Mouse (Mus musculus) forebrain, postnatal 0 days (tissue): ENCODE results near the gene Lama5. TPM values are rescaled to one million over a fixed set of nuclear protein-coding genes. Genes with fewer than 3 reads are reported as not detected.
A peak's percentile ranks its signal among the peaks of the same experiment; 100 is the strongest.

Experiments used
- ATAC-seq: fragments of 200-750 bp; cut with Nextera tagmentation; 2 replicates; pipeline ENCODE4 v1.8.0; 2017; ENCODE audit warnings: mild to moderate bottlenecking, moderate library complexity
- DNase-seq: peaks from one replicate; pipeline ENCODE4 v3.0.0-alpha.2; 2015
- H3K27ac ChIP-seq: fragments of 300-500 bp; sonication (generic); 2 replicates; pipeline ENCODE4 v1.5.1; 2014; ENCODE audit warnings: low read depth, mild to moderate bottlenecking, antibody characterized with exemption, low read length, moderate library complexity, mixed read lengths
- H3K27me3 ChIP-seq: fragments of 300-500 bp; sonication (generic); 2 replicates; pipeline ENCODE4 v1.6.1; 2014; ENCODE audit warnings: mild to moderate bottlenecking, low read length, mixed read lengths; ENCODE audit not compliant: insufficient read depth
- H3K36me3 ChIP-seq: fragments of 300-500 bp; sonication (generic); 2 replicates; pipeline ENCODE4 v1.6.1; 2014; ENCODE audit warnings: mild to moderate bottlenecking, moderate library complexity; ENCODE audit not compliant: insufficient read depth
- H3K4me1 ChIP-seq: fragments of 300-500 bp; sonication (generic); 2 replicates; pipeline ENCODE4 v1.6.1; 2014; ENCODE audit warnings: antibody characterized with exemption; ENCODE audit not compliant: insufficient read depth
- H3K4me2 ChIP-seq: fragments of 300-500 bp; sonication (generic); 2 replicates; pipeline ENCODE4 v1.6.1; 2014; ENCODE audit warnings: low read depth, mild to moderate bottlenecking, moderate library complexity
- H3K4me3 ChIP-seq: fragments of 300-500 bp; sonication (generic); 2 replicates; pipeline ENCODE4 v1.5.1; 2014; ENCODE audit warnings: low read depth, low read length, mixed read lengths
- H3K9ac ChIP-seq: fragments of 300-500 bp; sonication (generic); 2 replicates; pipeline ENCODE4 v1.6.1; 2014; ENCODE audit warnings: mild to moderate bottlenecking
- H3K9me3 ChIP-seq: fragments of 300-500 bp; sonication (generic); 2 replicates; pipeline ENCODE4 v1.6.1; 2016; ENCODE audit warnings: low read length
- CTCF ChIP-seq: sonication (generic); IDR thresholded peaks from 2 replicates; pipeline ENCODE4 v1.5.1; 2016; ENCODE audit warnings: antibody characterized with exemption, control low read depth, low read depth
- WGBS: fragments of 180-500 bp; shearing (Covaris S2); extraction: QIAGEN DNeasy Blood & Tissue Kit; methylation state at CpG from one replicate; pipeline ENCODE4 v1.1.7; 2014; 5-methylcytosine and 5-hydroxymethylcytosine counted together
- polyA plus RNA-seq: library from polyadenylated mRNA; unstranded; fragments of >200 nt; fragmentation: Nextera tagmentation; extraction: Ambion mirVana; gene quantifications from 2 replicates; pipeline ENCODE4 v1.2.1, GENCODE M21; 2015
- total RNA-seq: library from RNA; depleted of rRNA; stranded (reverse); fragments of >200 nt; gene quantifications from 2 replicates; pipeline ENCODE4 v1.2.3, GENCODE M21; 2014

Gene Lama5
- total and polyA plus RNA-seq, 2 experiments from 2014 or later: 1.4 to 8.9 TPM

DNA sequence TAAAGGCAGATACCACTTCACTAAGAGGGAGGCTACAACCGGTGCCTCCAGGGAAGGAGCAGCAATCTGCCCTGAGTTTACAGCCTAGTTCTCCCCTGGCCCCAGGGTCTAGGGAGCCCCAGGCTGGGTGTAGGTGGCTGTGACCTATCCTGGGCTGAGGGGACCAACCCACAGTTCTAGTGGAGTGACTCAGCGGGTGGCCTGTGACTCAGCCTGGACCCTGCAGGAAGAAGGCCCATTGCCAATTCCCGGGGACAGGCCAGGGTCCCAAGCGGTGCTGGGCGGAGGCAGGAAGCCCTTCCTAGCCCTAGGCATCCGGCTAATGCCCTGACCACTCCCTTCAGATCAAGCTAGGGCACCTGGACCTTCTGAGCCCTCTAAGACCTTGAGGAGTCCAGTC, 9.7 kb downstream of the Lama5 start:
- Histone ChIP-seq H3K9ac (no peak overlapping the region), H3K4me1 (no peaks in the 10 kb centered on the region; the same call in 1 of the 2 replicates), H3K27me3 (no peaks in the 10 kb centered on the region), H3K9me3 (0 out of 2 replicates have a peak, but pooled peaks cover 3% of the 10 kb centered on the region), H3K27ac (no peak overlapping the region), H3K4me3 (no peak overlapping the region), H3K36me3 (no peaks in the 10 kb centered on the region), H3K4me2 (no peak overlapping the region)
- no peak for TF ChIP-seq CTCF
- 84% methylated on average over 6 of the region's 6 CpGs for WGBS
- ATAC-seq (no peak), DNase-seq (no peak)

DNA sequence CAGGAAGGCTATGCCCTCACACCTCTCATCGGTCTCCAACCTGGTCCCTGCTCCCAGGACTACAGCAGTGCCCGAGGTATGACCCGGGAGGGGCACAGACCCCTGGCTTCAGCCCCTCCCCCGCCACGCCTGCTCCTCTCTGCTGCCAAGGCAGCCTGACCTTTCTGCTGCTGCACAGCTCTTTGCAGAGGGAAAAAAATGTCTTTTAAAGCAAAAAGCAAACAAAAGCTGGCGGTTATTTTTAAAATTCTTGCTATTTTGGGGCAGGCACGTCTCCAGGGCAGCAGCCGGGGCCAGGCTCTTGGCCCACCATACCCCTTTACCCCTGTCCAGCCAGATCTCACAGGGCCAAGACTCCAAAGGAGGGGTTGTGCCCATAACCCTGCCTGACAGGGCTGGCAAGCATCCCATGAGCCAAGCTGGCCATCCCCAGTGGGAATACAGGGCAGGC, 10.6 kb downstream of the Lama5 start:
- no peak overlapping the region for H3K4me2 ChIP-seq
- H3K9ac ChIP-seq: no peak overlapping the region
- no peak overlapping the region; the same call in 1 of the 2 replicates for H3K27ac ChIP-seq
- no peak for DNase-seq
- peak; percentile 26; the same call in 1 of the 2 replicates for ATAC-seq
- H3K36me3 ChIP-seq: no peaks in the 10 kb centered on the region
- no peak for TF ChIP-seq CTCF
- 61% methylated on average over 8 of the region's 8 CpGs for WGBS
- H3K4me1 ChIP-seq: no peaks in the 10 kb centered on the region; the same call in 1 of the 2 replicates
- no peaks in the 10 kb centered on the region for H3K27me3 ChIP-seq
- H3K4me3 ChIP-seq: no peak overlapping the region
- H3K9me3 ChIP-seq: 0 out of 2 replicates have a peak, but pooled peaks cover 3% of the 10 kb centered on the region

- H3K4me3 ChIP-seq: no peak overlapping the region
- DNase-seq (no peak), ATAC-seq (peak; percentile 53; the same call in 1 of the 2 replicates)
- H3K36me3 ChIP-seq: no peaks in the 10 kb centered on the region
- 0 out of 2 replicates have a peak, but pooled peaks cover 3% of the 10 kb centered on the region for H3K9me3 ChIP-seq
- 66% methylated on average over 4 of the region's 4 CpGs for WGBS
- TF ChIP-seq CTCF: no peak
- H3K4me1 ChIP-seq: no peaks in the 10 kb centered on the region; the same call in 1 of the 2 replicates
- H3K4me2 ChIP-seq: no peak overlapping the region
- no peak overlapping the region for H3K9ac ChIP-seq
- H3K27me3 ChIP-seq: no peaks in the 10 kb centered on the region
- no peak overlapping the region; the same call in 1 of the 2 replicates for H3K27ac ChIP-seq
Measured at GRCm38 (mm10) chr2:180214352-180214978, 11.2 kb downstream of the Lama5 start.

DNA sequence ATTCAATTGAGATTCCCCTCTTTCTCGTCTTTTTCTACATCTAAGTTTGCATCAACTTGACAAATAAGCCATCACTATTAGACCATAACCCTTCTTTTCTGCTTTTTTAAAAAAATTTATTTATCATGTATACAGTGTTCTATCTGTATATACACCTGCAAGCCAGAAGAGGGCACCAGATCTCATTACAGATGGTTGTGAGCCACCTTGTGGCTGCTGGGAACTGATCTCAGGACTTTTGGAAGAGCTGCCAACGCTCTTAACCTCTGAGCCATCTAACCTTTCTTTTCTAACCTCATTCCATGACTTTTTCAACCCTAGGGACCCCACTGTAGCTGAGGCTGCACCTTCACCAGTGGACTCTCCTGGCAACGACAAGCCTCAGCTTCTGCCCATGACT, 13.4 kb downstream of the Lama5 start:
- no peak for DNase-seq
- no peak for TF ChIP-seq CTCF
- ATAC-seq: no peak
- no peaks in the 10 kb centered on the region for H3K4me1 ChIP-seq
- no peak overlapping the region for H3K9ac ChIP-seq
- no peak overlapping the region for H3K4me2 ChIP-seq
- no peak overlapping the region for H3K27ac ChIP-seq
- H3K36me3 ChIP-seq: no peaks in the 10 kb centered on the region
- 95% methylated on average over 3 of the region's 3 CpGs for WGBS
- H3K4me3 ChIP-seq: no peak overlapping the region
- 0 out of 2 replicates have a peak, but pooled peaks cover 3% of the 10 kb centered on the region for H3K9me3 ChIP-seq
- H3K27me3 ChIP-seq: no peaks in the 10 kb centered on the region

DNA sequence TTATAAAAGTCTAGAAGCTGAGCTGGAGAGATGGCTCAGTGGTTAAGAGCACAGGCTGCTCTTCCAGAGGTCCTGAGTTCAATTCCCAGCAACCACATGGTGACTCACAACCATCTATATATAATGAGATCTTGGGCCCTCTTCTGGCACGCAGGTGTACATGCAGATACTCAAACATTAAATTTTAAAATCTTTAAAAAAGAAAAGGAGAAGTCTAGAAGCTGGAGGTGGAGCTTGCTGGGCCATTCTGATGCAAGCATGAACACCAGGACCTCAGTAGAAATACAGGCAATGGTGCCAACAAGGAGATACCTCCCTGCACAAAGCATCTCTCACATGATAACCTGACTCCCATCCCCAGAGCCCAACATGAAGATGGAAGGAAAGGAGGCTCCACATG, 16.7 kb downstream of the Lama5 start:
- Histone ChIP-seq H3K4me3 (no peak overlapping the region), H3K27me3 (no peaks in the 10 kb centered on the region), H3K27ac (no peak overlapping the region), H3K9me3 (0 out of 2 replicates have a peak, but pooled peaks cover 3% of the 10 kb centered on the region), H3K36me3 (no peaks in the 10 kb centered on the region), H3K9ac (no peak overlapping the region), H3K4me2 (no peak overlapping the region), H3K4me1 (no peaks in the 10 kb centered on the region)
- 86% methylated on average over 1 of the region's 1 CpGs for WGBS
- TF ChIP-seq CTCF: no peak
- ATAC-seq (no peak), DNase-seq (no peak)

GRCm38 (mm10) chr2:180207840-180208239, 17.8 kb downstream of the Lama5 start:
- H3K4me1 ChIP-seq: no peaks in the 10 kb centered on the region
- 51% methylated on average over 7 of the region's 7 CpGs for WGBS
- no peak overlapping the region for H3K4me3 ChIP-seq
- no peak overlapping the region for H3K27ac ChIP-seq
- no peaks in the 10 kb centered on the region for H3K36me3 ChIP-seq
- 0 out of 2 replicates have a peak, but pooled peaks cover 3% of the 10 kb centered on the region for H3K9me3 ChIP-seq
- no peak overlapping the region for H3K4me2 ChIP-seq
- H3K9ac ChIP-seq: no peak overlapping the region
- peak; percentile 47 for ATAC-seq
- H3K27me3 ChIP-seq: no peaks in the 10 kb centered on the region
- peak; percentile 64 for DNase-seq
- TF ChIP-seq CTCF: peak; percentile 46

DNA sequence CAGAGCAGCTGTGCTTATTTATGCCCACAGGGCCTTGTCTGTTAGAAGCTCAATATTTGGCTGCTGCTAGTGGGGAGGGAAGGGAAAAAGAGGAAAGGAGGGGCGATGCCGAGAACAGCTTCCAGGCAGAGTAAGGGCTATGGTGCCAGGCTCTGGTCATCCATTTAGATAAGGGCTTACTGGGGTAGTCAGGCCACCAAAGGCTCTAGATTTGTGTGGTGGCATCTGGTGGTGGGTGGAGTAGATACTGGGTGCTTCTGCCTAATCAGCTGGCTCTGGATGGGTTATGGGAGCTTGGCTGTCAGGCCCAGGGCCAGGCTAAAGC, 19.7 kb downstream of the Lama5 start:
- Histone ChIP-seq H3K9me3 (no peaks in the 10 kb centered on the region), H3K27ac (no peak overlapping the region), H3K4me3 (no peak overlapping the region), H3K4me2 (no peak overlapping the region), H3K36me3 (no peaks in the 10 kb centered on the region), H3K27me3 (no peaks in the 10 kb centered on the region), H3K4me1 (no peaks in the 10 kb centered on the region), H3K9ac (no peak overlapping the region)
- DNase-seq (no peak), ATAC-seq (peak; percentile 14; the same call in 1 of the 2 replicates)
- 89% methylated on average over 2 of the region's 2 CpGs for whole genome bisulfite sequencing
- no peak for TF ChIP-seq CTCF
